Mouse (Mus musculus): ENCODE measurements around the gene Cxcr6. TPM values are rescaled to one million over a fixed set of nuclear protein-coding genes. Genes with fewer than 3 reads are reported as not detected.

Cxcr6 gene
- total and polyA plus RNA-seq, 2 experiments from 2014 or later: 0.12 TPM; not detected in 1

DNA sequence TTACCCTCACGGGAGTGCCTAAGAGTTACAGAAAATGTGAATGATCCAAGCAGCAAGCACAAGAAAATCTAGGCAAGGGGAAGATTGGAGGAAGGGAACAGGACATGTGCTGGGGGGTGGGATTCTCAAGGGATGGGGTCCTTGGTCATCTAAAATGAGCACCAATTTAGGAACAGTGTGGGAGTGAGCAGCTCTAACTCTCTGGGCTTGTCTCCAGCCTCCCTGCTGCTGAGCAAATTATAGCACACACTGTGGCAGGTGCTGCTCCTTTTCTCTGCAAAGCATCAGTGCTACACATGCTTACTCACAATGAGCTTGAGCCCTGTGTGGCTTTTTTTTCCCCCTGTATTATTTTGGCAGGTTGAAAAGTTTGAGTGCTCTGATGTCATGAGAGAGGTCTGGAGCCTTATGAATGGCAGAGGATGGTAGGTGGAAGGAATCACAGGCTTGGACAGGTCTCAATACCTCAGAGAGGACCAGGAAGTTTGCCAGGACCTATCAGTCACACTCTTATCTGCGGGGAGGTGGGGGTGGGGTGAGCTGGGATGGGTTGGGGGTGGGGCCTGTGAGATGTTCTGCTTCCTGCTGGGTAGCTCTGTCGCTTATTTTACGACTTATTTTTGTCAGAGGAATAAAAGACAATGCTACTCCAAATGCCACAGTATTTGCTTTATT lies 17.3 kb upstream of the Cxcr6 start:
- Histone ChIP-seq H3K4me2 (ENCODE audit: low read depth, low read length, poor library complexity, severe bottlenecking) (no peak overlapping the region), H3K9ac (replicated peaks; ENCODE audit: low read length, poor library complexity, severe bottlenecking) (no peak overlapping the region), H3K4me3 (ENCODE audit: low read depth, low read length) (no peak overlapping the region), H3K27me3 (ENCODE audit: insufficient read depth, low read length) (no peaks in the 10 kb centered on the region), H3K4me1 (ENCODE audit: insufficient read depth, low read length) (no peaks in the 10 kb centered on the region), H3K27ac (ENCODE audit: low read depth, low read length) (no peak overlapping the region), H3K36me3 (ENCODE audit: insufficient read depth, low read length) (peaks cover 31% of the 10 kb centered on the region; the same call in 1 of the 2 replicates), H3K9me3 (ENCODE audit: low read length) (no peaks in the 10 kb centered on the region)
- DNase-seq (ENCODE audit: low spot score) (no peak), ATAC-seq (ENCODE audit: low FRiP score) (no peak)
- WGBS: 87% methylated on average over 4 of the region's 4 CpGs
- TF ChIP-seq CTCF (IDR thresholded peaks at IDR 0.05): no peak

- H3K9ac ChIP-seq (replicated peaks; ENCODE audit: low read length, poor library complexity, severe bottlenecking): no peak overlapping the region
- H3K4me1 ChIP-seq (ENCODE audit: insufficient read depth, low read length): no peaks in the 10 kb centered on the region
- peak; percentile 63; the same call in 1 of the 2 replicates for ATAC-seq (ENCODE audit: low FRiP score)
- no peaks in the 10 kb centered on the region for H3K27me3 ChIP-seq (ENCODE audit: insufficient read depth, low read length)
- H3K27ac ChIP-seq (ENCODE audit: low read depth, low read length): no peak overlapping the region
- H3K9me3 ChIP-seq (ENCODE audit: low read length): no peaks in the 10 kb centered on the region
- 75% methylated on average over 3 of the region's 3 CpGs for WGBS
- peak; percentile 82 for TF ChIP-seq CTCF (IDR thresholded peaks at IDR 0.05)
- peaks cover 43% of the 10 kb centered on the region; the same call in 1 of the 2 replicates for H3K36me3 ChIP-seq (ENCODE audit: insufficient read depth, low read length)
- no peak overlapping the region for H3K4me3 ChIP-seq (ENCODE audit: low read depth, low read length)
- peak; percentile 69 for DNase-seq (ENCODE audit: low spot score)
- no peak overlapping the region for H3K4me2 ChIP-seq (ENCODE audit: low read depth, low read length, poor library complexity, severe bottlenecking)
These were observed 10.1 kb upstream of the Cxcr6 start for GRCm38 (mm10) chr9:123796174-123796573.

GRCm38 (mm10) chr9:123801527-123801926 lies 4.7 kb upstream of the Cxcr6 start:
- DNase-seq (ENCODE audit: low spot score): no peak
- no peak for TF ChIP-seq CTCF (IDR thresholded peaks at IDR 0.05)
- Histone ChIP-seq H3K9ac (replicated peaks; ENCODE audit: low read length, poor library complexity, severe bottlenecking) (no peak overlapping the region), H3K27me3 (ENCODE audit: insufficient read depth, low read length) (no peaks in the 10 kb centered on the region), H3K4me2 (ENCODE audit: low read depth, low read length, poor library complexity, severe bottlenecking) (no peak overlapping the region), H3K9me3 (ENCODE audit: low read length) (no peaks in the 10 kb centered on the region), H3K36me3 (ENCODE audit: insufficient read depth, low read length) (peaks cover 25% of the 10 kb centered on the region; the same call in 1 of the 2 replicates), H3K27ac (ENCODE audit: low read depth, low read length) (no peak overlapping the region), H3K4me1 (ENCODE audit: insufficient read depth, low read length) (no peaks in the 10 kb centered on the region), H3K4me3 (ENCODE audit: low read depth, low read length) (no peak overlapping the region)
- no peak for ATAC-seq (ENCODE audit: low FRiP score)
- WGBS: 86% methylated on average over 1 of the region's 1 CpGs

GRCm38 (mm10) chr9:123802421-123802820 lies 3.9 kb upstream of the Cxcr6 start:
- no peak for DNase-seq (ENCODE audit: low spot score)
- Histone ChIP-seq H3K9me3 (ENCODE audit: low read length) (no peaks in the 10 kb centered on the region), H3K27ac (ENCODE audit: low read depth, low read length) (no peak overlapping the region), H3K9ac (replicated peaks; ENCODE audit: low read length, poor library complexity, severe bottlenecking) (no peak overlapping the region), H3K4me1 (ENCODE audit: insufficient read depth, low read length) (no peaks in the 10 kb centered on the region), H3K27me3 (ENCODE audit: insufficient read depth, low read length) (no peaks in the 10 kb centered on the region), H3K4me3 (ENCODE audit: low read depth, low read length) (no peak overlapping the region), H3K36me3 (ENCODE audit: insufficient read depth, low read length) (peaks cover 22% of the 10 kb centered on the region; the same call in 1 of the 2 replicates), H3K4me2 (ENCODE audit: low read depth, low read length, poor library complexity, severe bottlenecking) (no peak overlapping the region)
- 97% methylated on average over 2 of the region's 2 CpGs for WGBS
- ATAC-seq (ENCODE audit: low FRiP score): no peak
- TF ChIP-seq CTCF (IDR thresholded peaks at IDR 0.05): no peak

- no peak overlapping the region for H3K4me3 ChIP-seq (ENCODE audit: low read depth, low read length)
- no peak overlapping the region for H3K27ac ChIP-seq (ENCODE audit: low read depth, low read length)
- no peaks in the 10 kb centered on the region for H3K27me3 ChIP-seq (ENCODE audit: insufficient read depth, low read length)
- no peak for TF ChIP-seq CTCF (IDR thresholded peaks at IDR 0.05)
- peaks cover 17% of the 10 kb centered on the region; the same call in 1 of the 2 replicates for H3K36me3 ChIP-seq (ENCODE audit: insufficient read depth, low read length)
- no peaks in the 10 kb centered on the region for H3K9me3 ChIP-seq (ENCODE audit: low read length)
- no peak for ATAC-seq (ENCODE audit: low FRiP score)
- H3K4me1 ChIP-seq (ENCODE audit: insufficient read depth, low read length): no peaks in the 10 kb centered on the region
- no peak for DNase-seq (ENCODE audit: low spot score)
- no peak overlapping the region for H3K4me2 ChIP-seq (ENCODE audit: low read depth, low read length, poor library complexity, severe bottlenecking)
- H3K9ac ChIP-seq (replicated peaks; ENCODE audit: low read length, poor library complexity, severe bottlenecking): no peak overlapping the region
These were observed 3.4 kb upstream of the Cxcr6 start for GRCm38 (mm10) chr9:123802896-123803295.

DNA sequence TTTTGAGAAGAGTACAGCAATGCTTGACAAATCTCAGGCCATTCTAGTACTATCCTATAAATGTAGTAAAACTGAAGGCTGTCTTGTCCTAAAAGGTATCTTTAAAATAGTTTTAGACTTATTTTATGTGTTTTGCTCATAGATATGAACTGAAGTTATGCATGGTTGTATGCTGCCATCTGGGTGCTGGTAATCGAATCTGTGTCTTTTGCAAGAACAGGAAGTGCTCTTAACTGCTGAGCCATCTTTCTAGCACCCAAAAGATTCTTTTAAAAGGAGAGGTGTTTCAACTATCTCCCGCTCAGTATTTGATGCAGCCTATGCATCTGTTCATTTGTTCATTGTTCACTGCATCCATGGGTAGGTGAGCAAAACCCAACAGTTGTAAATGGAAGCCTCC lies 1.0 kb upstream of the Cxcr6 start:
- Histone ChIP-seq H3K4me2 (ENCODE audit: low read depth, low read length, poor library complexity, severe bottlenecking) (no peak overlapping the region), H3K4me1 (ENCODE audit: insufficient read depth, low read length) (no peaks in the 10 kb centered on the region), H3K36me3 (ENCODE audit: insufficient read depth, low read length) (peaks cover 16% of the 10 kb centered on the region; the same call in 1 of the 2 replicates), H3K9me3 (ENCODE audit: low read length) (no peaks in the 10 kb centered on the region), H3K4me3 (ENCODE audit: low read depth, low read length) (no peak overlapping the region), H3K27me3 (ENCODE audit: insufficient read depth, low read length) (no peaks in the 10 kb centered on the region), H3K9ac (replicated peaks; ENCODE audit: low read length, poor library complexity, severe bottlenecking) (no peak overlapping the region), H3K27ac (ENCODE audit: low read depth, low read length) (no peak overlapping the region)
- ATAC-seq (ENCODE audit: low FRiP score): no peak
- WGBS: 91% methylated on average over 2 of the region's 2 CpGs
- DNase-seq (ENCODE audit: low spot score): no peak
- no peak for TF ChIP-seq CTCF (IDR thresholded peaks at IDR 0.05)
